Comparison of ENCODE assay signal across 20 mouse cellular contexts in the genomic region with DNA sequence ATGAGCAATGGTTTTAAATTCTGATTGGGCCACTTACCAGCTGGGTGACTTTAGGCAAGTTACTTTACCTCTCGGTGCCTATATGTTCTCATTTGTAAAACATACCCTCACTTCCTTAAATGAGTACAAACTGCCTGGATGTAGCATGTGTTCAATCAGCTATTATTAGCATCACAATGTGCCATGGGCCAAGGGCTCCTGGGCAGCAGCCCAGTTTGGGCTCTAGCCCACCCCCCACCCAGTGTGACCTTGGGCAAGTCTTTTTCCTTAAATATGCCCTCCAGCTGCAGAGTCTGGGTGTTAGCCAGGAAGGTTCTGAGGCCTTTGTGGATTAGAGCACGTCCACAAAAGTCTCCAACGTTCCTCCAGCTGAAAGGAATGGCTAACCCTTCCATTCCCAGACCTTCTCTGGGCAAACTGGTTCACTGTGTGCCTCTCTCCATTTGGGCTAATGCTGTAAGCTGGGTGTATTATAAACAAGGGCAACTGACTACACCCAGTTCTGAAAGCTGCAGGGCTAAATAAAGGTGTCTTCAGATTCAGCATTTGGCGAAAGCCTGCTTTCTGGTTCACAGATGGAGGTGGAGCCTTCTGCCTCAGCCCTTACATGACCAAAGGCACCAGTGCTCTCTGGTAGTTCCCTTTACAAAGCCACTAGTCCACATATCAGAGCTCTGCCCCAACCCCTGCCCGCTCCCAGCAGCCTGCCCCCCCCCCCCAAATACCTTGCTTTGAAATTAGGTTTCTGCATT.
A peak's percentile ranks its signal among the peaks of the same experiment; 100 is the strongest.
DNase-seq lines count a peak whose midpoint lies in the region; ATAC-seq lines count a peak whose summit lies in the region.
"Had no signal": no experiment of that assay in that cellular context is flagged by ENCODE, and none has a peak within 500 bp of the region (broad histone marks: within the 10 kb centered on the region; RNA-seq: fewer than 3 reads in every experiment).

No protein-coding gene starts in this region.

- WGBS in heart, embryonic 14.5 days, result 49% methylated on average over 5 of the region's 5 CpGs
- WGBS in heart, embryonic 12.5 days, result 60% methylated on average over 5 of the region's 5 CpGs
- WGBS in midbrain, embryonic 11.5 days, result 78% methylated on average over 5 of the region's 5 CpGs
- 83% methylated on average over 5 of the region's 5 CpGs for WGBS in midbrain, embryonic 10.5 days

- peak; percentile 9 to 25 for DNase-seq in cerebellum, postnatal 10 days
- no peak for DNase-seq in cerebellum, postnatal 14 days
- peak; percentile 49 for DNase-seq in midbrain, embryonic 11.5 days (ENCODE audit: low spot score, missing footprints)
- no peak for DNase-seq in midbrain, embryonic 10.5 days (ENCODE audit: low spot score)
- DNase-seq in heart, postnatal 4 days, result peak; percentile 17
- DNase-seq in adrenal gland, postnatal 25 days, result no peak
- DNase-seq: adrenal gland, postnatal 14 days; cerebellum, adult 18-20 months; kidney, adult 18-20 months; layer of hippocampus, postnatal 36 days; thymus, postnatal 4 days had no signal

- peak overlapping the region in 1 of 2 experiments; percentile 59; a peak in 2 of 4 replicates for H3K27ac ChIP-seq in heart, embryonic 14.5 days (replicated peaks in 1 of 2; ENCODE audit: control insufficient read depth in 1 of 2, insufficient read depth in 1 of 2, low read depth in 2 of 2, low read length in 2 of 2)
- no peak overlapping the region for H3K27ac ChIP-seq in heart, embryonic 12.5 days (ENCODE audit: poor library complexity, severe bottlenecking)
- no peak overlapping the region for H3K27ac ChIP-seq in midbrain, embryonic 11.5 days (ENCODE audit: low read depth, low read length)
- no peak overlapping the region for H3K27ac ChIP-seq in midbrain, embryonic 10.5 days (replicated peaks)
- H3K27ac ChIP-seq: forebrain, embryonic 13.5 days; hindbrain, embryonic 10.5 days; layer of hippocampus, adult 2 months; limb, embryonic 15.5 days; liver, embryonic 15.5 days; midbrain, embryonic 13.5 days; neural tube, embryonic 12.5 days had no signal

- no peak overlapping the region for H3K9ac ChIP-seq in heart, embryonic 14.5 days (ENCODE audit: low read length)
- H3K9ac ChIP-seq in heart, embryonic 12.5 days, result no peak overlapping the region
- no peak overlapping the region for H3K9ac ChIP-seq in midbrain, embryonic 11.5 days (ENCODE audit: low read length)
- H3K9ac ChIP-seq: forebrain, embryonic 13.5 days; limb, embryonic 15.5 days; liver, embryonic 15.5 days; midbrain, embryonic 13.5 days; neural tube, embryonic 12.5 days had no signal

- H3K4me3 ChIP-seq in heart, embryonic 14.5 days (ENCODE audit: control insufficient read depth in 1 of 2, insufficient read depth in 1 of 2, low read depth in 1 of 2, low read length in 2 of 2), result no peak overlapping the region
- no peak overlapping the region for H3K4me3 ChIP-seq in heart, embryonic 12.5 days
- H3K4me3 ChIP-seq in midbrain, embryonic 11.5 days (ENCODE audit: low read depth, low read length), result no peak overlapping the region
- no peak overlapping the region for H3K4me3 ChIP-seq in midbrain, embryonic 10.5 days
- H3K4me3 ChIP-seq: forebrain, embryonic 13.5 days; hindbrain, embryonic 10.5 days; layer of hippocampus, adult 2 months; limb, embryonic 15.5 days; liver, embryonic 15.5 days; midbrain, embryonic 13.5 days; neural tube, embryonic 12.5 days had no signal

- peak; percentile 22; the same call in 1 of the 2 replicates for ATAC-seq in heart, embryonic 14.5 days (ENCODE audit: insufficient number of reproducible peaks, insufficient read depth, low FRiP score, low read depth)
- no peak for ATAC-seq in heart, embryonic 12.5 days (ENCODE audit: insufficient number of reproducible peaks, low FRiP score)
- no peak for ATAC-seq in midbrain, embryonic 11.5 days (ENCODE audit: low FRiP score)
- ATAC-seq: forebrain, embryonic 13.5 days; midbrain, embryonic 13.5 days had no signal

- no peaks in the 10 kb centered on the region for H3K9me3 ChIP-seq in heart, embryonic 14.5 days (ENCODE audit: control insufficient read depth, low read length)
- H3K9me3 ChIP-seq in heart, embryonic 12.5 days (replicated peaks), result no peaks in the 10 kb centered on the region
- H3K9me3 ChIP-seq in midbrain, embryonic 11.5 days (ENCODE audit: control insufficient read depth, low read length), result no peaks in the 10 kb centered on the region
- H3K9me3 ChIP-seq in midbrain, embryonic 10.5 days (replicated peaks), result no peaks in the 10 kb centered on the region
- H3K9me3 ChIP-seq: forebrain, embryonic 13.5 days; hindbrain, embryonic 10.5 days; limb, embryonic 15.5 days; liver, embryonic 15.5 days; midbrain, embryonic 13.5 days; neural tube, embryonic 12.5 days had no signal

- H3K27me3 ChIP-seq in heart, embryonic 14.5 days (ENCODE audit: control insufficient read depth, insufficient read depth, low read length), result no peaks in the 10 kb centered on the region
- no peaks in the 10 kb centered on the region for H3K27me3 ChIP-seq in heart, embryonic 12.5 days (replicated peaks)
- no peaks in the 10 kb centered on the region for H3K27me3 ChIP-seq in midbrain, embryonic 11.5 days (ENCODE audit: control insufficient read depth, insufficient read depth, low read length)
- no peaks in the 10 kb centered on the region for H3K27me3 ChIP-seq in midbrain, embryonic 10.5 days (ENCODE audit: low read depth, poor library complexity, severe bottlenecking)
- H3K27me3 ChIP-seq: forebrain, embryonic 13.5 days; limb, embryonic 15.5 days; liver, embryonic 15.5 days; midbrain, embryonic 13.5 days; neural tube, embryonic 12.5 days had no signal

- no peaks in the 10 kb centered on the region for H3K36me3 ChIP-seq in heart, embryonic 14.5 days (ENCODE audit: control insufficient read depth, insufficient read depth, low read length)
- H3K36me3 ChIP-seq in heart, embryonic 12.5 days, result no peaks in the 10 kb centered on the region
- no peaks in the 10 kb centered on the region for H3K36me3 ChIP-seq in midbrain, embryonic 11.5 days (ENCODE audit: control insufficient read depth, insufficient read depth, low read length)
- H3K36me3 ChIP-seq in midbrain, embryonic 10.5 days, result no peaks in the 10 kb centered on the region
- H3K36me3 ChIP-seq: hindbrain, embryonic 10.5 days; limb, embryonic 15.5 days; liver, embryonic 15.5 days; midbrain, embryonic 13.5 days; neural tube, embryonic 12.5 days had no signal

- H3K4me2 ChIP-seq in heart, embryonic 14.5 days (ENCODE audit: low read length), result 0 out of 2 replicates have a peak overlapping the region, but pooled peaks have one; percentile 1
- H3K4me2 ChIP-seq in heart, embryonic 12.5 days, result no peak overlapping the region
- no peak overlapping the region for H3K4me2 ChIP-seq in midbrain, embryonic 11.5 days
- H3K4me2 ChIP-seq: forebrain, embryonic 13.5 days; limb, embryonic 15.5 days; liver, embryonic 15.5 days; midbrain, embryonic 13.5 days; neural tube, embryonic 12.5 days had no signal

- peaks cover 22 to 40% of the 10 kb centered on the region in 2 experiments for H3K4me1 ChIP-seq in heart, embryonic 14.5 days (ENCODE audit: control insufficient read depth in 2 of 2, insufficient read depth in 2 of 2, low read length in 2 of 2)
- peaks cover 50% of the 10 kb centered on the region for H3K4me1 ChIP-seq in heart, embryonic 12.5 days (replicated peaks)
- no peaks in the 10 kb centered on the region for H3K4me1 ChIP-seq in midbrain, embryonic 11.5 days (ENCODE audit: control insufficient read depth, insufficient read depth, low read length)
- H3K4me1 ChIP-seq in midbrain, embryonic 10.5 days, result 0 out of 2 replicates have a peak, but pooled peaks cover 5% of the 10 kb centered on the region
- H3K4me1 ChIP-seq: limb, embryonic 15.5 days; liver, embryonic 15.5 days had no signal

Comparison
In these comparisons a context has a peak if more than half of its experiments do, and no peak if none do; other contexts are left out.
1. DNase-seq: peak in cerebellum, postnatal 10 days (2 of 2), midbrain, embryonic 11.5 days (single experiment) and heart, postnatal 4 days (single experiment); none in cerebellum, postnatal 14 days (0 of 2), midbrain, embryonic 10.5 days (single experiment) and adrenal gland, postnatal 25 days (single experiment).